Mouse (Mus musculus) embryo, embryonic 10 days (tissue): Measurements from ENCODE around the gene Tmem163.

Experiments
- DNase-seq: peaks from one replicate; pipeline ENCODE4 v3.0.0-alpha.2; 2015; ENCODE audit warnings: low spot score

Gene Tmem163

DNA sequence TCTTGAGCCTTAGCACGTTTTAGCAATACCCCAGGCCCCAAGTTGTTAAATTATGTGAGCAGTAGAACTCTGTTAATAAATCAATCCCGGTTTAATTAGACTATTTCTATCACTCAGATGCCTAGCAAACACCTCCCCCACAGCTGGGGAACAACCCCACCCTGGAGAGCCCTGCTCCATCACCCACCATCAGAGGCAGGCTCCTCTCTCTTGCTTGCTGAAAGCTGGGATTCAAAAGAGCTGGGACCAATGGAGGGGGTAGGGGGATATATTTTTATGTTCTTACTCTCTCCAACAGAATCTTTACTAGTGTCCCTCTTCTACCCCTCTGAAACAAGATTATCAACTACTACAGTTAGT is 122.9 kb downstream of the Tmem163 start:
- no peak for DNase-seq

DNA sequence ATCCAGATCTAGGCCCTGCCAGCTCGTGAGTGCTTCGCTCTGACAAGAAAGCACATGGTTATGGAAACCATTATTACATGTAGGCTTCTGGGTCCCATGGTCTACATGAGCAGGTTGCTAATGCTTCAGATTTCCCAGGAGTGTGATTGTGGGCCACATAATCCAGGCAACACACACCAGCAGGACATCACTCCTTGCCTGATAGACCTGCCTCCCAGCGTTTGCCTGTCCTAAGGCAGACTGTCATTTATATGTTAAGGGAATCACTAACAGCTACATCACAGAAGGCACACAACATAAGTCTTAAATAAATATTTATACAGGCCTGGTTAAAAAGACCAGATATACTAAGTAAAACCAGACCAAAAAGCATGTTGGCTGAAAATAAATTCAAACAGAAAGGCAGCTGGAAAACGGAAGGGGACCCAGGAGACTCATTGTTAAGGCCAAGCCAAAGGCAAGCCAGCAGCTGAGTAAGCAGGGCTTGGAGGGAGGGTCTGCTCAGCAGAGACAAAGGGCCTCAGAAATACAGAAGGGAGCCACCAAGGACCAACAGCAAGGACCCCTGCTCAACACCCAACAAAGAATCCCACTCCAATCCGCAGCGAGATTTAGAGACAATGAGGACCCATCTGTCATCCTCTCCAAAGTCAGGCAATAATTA is 123.4 kb downstream of the Tmem163 start:
- peak; percentile 44 for DNase-seq

DNA sequence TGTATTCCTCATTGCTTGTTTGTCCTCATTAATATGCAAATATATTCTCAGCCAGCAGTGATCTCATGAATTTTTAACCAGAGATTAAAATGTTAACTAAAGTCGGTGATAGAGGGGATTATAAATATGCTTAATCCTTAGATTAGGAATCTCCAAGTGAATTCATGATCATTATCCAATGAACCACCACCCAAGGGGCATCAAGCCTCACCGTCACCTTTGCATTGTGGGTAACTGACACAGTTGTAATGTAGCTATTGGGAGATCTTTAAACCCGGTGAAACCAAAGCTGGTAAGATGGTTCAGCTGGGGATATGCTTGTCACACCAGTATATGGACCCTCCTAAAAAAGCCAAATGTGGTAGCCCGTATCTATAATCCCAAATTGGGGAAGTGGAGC is 131.3 kb downstream of the Tmem163 start:
- no peak for DNase-seq

DNA sequence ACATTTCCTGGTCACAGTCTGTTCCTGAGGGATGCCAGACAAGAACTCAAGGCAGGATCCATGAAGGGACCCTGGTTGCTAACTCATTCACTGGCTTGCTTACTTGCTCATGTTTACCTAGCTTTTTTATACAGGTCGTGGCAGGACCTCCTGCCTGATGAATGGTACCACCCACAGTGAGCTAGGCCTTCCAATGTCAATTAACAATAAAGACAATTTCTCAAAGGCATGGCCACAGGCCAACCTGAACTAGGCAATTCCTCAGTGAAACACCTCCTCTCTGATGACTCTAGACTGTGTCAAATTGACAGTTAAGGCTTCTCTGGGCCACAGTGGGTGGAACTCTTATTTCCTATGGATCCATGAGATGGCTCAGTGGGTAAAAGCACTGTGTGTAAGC is 136.6 kb downstream of the Tmem163 start:
- DNase-seq: no peak

DNA sequence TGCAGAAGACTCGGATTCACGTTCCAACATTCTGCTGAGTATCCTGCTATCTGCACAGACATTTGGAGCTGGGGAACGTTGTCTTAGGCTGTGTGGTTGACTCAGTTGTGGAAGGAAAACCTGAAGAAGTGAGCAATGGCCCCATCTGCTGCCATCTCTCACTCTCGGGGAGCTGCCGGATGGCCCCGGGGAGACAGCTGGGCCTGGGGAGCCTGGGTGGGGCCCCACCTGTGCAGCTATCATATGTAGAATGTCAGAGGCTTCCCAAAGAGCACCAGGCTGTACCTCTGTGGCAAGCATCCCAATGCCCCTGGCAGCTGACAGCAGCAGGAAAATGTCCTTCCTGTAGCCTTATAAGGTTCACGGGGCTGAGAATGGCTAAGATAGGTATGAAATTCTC is 137.4 kb downstream of the Tmem163 start:
- DNase-seq: no peak

DNA sequence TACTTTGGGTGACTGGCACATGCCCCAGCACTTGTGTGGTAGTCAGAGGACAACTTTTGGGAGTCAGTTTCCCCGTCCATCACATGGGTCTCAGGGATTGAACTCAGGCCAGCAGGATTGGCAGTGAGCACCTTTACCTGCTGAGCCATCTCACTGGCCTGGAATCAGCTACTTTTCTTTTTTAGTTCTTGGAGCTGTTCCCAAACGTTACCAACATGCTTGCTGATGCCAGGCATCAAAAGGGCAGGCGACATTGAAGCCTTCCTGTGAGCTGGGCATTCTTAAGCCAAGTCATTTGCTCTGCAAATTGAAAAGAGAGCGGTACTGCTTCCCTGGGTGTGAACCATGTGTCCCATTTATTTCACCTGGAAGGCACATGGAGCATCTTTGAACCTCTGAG is 137.8 kb downstream of the Tmem163 start:
- no peak for DNase-seq

DNA sequence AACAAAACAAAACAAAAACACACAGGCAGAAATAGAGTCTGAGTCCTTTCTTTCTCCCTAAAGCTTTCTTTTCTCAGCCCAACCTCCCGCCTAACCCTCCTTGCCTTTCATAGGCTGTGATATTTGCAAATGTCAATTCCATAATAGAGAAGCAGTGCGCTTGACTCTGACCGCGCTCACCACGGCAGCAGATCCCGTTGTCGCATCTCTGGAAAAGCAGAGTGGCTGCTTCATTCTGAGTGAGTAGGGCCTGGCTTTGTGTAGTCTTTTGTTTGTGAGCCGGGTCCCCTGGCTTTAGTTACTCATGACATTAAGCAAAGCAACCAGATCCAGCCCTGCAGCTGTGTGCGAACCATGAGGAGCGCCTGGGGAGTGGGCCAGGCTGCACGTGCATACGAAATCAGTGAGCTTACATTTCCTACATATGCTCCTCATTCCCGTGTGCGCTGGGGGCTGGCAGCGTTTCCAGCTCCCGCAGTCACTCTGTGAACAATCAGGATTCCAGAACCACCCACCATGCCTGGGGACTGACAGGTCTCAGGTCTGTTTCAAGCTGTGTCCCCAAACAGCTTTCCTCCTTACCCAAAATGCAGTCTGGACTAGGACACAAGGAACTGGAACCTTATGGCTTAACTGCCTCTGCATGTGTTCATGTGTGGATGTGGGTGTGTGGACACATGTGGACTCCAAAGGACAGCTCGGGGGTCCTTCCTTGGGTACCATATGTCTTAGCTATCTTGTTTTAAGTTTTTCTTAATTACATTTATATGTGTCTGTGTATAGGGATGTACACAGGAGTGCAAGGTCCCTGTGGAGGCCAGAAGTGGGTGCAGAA is 141.9 kb downstream of the Tmem163 start:
- peak; percentile 64 for DNase-seq

DNA sequence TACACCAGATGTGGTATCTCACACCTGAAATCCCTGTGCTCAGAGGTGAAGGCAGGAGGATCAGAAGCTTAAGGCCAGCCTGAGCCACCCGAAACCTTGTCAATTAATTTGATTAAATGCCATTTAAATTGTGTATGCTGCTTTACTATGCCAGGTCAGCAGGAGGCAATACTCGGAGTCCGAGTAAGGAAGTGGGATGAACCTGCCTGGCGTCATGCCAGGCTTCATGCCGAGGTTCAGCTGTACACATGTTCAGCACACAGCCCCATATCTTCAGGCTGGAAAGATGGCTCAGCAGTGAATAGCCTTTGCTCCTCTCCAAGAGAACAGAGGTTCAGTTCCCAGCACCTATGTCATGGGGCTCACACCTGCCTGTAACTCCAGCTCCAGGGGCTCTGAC is 142.9 kb downstream of the Tmem163 start:
- DNase-seq: no peak

DNA sequence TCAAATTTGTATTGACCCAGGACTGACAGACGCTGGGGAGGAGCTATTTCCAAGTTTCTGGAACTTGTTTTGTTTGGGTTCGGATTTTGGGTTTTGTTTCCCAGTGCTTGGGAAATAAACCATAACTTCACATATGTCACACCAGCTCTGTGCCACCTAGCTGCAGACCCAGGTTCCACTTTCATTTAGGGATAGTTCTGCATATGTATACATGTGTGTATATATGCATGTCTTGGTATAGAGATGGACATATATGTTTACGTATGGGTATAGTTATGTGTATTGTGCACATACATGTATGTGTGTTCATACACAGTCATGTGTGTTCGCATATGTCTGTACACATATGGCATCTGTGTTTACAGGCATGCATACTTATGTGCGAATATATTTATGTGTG is 147.6 kb downstream of the Tmem163 start:
- no peak for DNase-seq

DNA sequence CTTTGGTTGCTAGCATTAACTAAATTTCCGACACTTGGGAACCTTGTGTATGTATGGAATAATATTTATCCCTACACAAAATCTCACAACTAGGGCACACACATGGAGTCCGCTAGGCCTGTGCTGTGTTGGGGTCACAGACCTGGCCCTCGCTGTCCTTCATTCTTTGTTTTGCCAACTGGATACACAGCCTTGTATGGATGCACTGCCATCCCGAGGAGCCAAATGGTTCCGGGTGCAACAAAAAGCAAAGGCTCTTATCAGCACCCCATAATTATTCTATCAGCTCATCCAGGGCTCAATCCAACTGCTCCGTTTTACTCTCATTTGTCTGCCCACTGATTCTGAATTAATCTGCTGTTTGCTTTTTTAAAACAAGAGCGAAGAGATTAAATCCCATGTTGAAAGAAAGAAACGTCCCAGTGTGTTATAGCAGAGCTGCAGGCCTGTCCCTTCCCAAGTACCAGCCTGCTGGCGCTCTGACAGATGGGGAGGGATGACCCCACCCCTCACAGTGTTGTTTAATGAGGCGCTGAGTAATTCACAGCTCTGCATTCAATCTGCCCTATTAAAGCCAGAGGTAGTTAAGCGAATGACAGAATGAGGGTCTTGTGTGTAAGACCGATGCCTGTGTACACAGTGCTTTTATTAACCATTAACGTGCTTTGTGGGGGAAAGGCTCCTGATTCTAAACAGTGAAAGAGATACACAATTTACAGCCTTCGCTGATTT is 148.3 kb downstream of the Tmem163 start:
- DNase-seq: peak; percentile 49

DNA sequence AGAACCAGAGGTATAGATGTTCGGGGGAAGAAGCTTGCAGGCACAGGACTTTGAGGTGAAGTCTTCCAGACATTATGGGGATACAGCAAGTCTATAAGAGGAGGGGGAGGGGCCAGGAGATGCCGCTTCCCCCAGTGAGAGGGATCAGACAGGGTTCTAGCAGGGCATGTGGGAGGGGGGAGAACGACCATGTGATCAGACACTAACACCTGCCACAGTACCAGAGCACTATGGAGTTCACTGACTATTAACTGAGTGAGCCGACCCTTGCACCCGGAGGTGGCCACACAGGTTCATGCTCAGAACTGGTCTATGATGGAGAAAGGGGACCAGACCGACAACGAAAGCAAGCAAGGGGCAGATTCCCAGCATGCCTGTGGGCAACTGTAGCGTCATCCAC is 156.0 kb downstream of the Tmem163 start:
- DNase-seq: no peak

DNA sequence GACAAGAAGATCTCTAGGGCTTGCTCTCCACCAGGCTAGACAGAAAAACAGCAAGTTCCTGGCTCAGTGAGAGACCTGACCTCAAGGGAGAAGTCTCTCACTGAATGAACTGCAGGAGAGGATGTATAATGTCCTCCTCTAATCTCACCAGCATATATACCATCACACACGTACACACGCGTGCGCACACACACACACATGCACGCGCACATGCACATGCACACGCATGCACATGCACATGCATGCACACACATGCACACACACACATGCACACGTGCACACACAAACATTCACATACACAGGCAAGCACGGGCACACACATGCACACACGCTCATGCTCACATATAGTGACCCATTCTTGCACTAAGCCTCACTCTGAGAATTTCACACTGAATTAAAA is 164.5 kb downstream of the Tmem163 start:
- DNase-seq: no peak

DNA sequence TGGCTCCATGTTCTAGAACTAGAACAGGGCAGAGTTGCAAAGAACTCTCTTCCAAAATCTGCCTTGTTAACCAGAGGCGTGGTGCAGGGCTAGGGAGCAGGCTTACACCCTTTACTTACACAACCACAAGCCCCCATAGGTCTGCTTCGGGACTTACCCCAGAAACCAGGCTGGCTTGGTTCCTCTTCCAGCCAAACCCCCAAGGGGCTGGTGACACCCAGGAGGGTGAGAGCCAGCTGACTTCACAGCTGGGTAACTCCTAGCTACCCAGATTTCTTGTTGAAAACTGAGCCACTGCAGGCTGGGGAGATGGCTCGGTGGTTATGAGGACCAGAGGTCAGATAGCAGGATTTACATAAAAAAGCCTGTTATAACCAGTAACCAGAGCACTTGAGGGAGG is 164.9 kb downstream of the Tmem163 start:
- no peak for DNase-seq

DNA sequence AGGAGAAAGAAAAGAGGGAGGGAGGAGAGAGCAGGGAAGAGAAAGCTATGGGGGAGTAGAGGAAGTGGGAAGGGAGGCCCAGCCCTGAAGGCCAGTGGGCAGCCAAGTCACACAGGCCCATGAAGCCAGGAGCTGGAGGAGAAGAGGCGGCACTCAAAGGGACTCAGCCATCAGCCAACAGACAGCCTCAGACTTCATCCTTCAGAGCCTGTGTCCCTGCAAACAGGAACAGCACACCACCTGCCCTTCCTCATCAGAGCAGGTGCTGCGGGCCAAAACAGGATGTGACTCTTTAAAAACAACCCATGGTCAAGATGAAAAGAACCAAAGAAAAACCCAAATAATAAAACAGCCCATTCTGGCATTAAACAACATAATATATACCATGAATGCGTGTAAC is 165.7 kb downstream of the Tmem163 start:
- no peak for DNase-seq

DNA sequence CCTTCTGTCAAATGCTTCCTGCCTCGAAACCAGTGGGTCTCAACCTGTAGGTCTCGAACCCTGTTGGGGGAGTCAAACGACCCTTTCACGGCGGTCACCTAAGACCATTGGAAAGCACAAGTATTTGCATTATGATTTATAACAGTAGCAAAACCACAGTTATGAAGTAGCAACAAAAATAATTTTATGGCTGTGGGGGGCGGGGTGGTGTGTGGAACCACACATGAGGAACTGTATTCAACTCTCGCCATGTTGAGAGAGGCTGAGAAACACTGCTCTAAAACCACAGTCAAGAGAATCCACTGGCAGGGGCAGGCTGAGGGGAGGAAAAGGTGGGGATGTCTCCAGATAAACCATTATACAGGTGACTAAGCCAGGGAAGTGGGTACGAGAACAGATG is 166.2 kb downstream of the Tmem163 start:
- no peak for DNase-seq

DNA sequence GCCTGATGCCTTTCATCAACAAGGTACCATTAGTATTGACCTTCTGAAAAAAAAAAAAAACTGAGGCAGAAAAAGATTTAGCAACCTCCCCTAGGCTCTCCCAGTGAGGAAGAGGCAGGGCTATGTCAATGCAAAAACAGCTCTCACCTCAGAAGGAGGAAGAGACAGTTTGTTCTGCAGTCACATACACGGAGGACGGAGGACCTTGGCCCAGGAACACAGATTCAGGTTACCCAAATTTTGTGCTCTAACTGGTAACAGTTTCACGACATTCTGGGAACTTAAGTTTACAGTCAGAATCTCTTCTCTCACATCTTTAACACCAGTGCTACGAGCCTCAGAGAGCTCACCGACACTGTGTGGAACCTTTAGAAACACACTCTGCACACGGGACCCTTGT is 166.6 kb downstream of the Tmem163 start:
- DNase-seq: no peak

DNA sequence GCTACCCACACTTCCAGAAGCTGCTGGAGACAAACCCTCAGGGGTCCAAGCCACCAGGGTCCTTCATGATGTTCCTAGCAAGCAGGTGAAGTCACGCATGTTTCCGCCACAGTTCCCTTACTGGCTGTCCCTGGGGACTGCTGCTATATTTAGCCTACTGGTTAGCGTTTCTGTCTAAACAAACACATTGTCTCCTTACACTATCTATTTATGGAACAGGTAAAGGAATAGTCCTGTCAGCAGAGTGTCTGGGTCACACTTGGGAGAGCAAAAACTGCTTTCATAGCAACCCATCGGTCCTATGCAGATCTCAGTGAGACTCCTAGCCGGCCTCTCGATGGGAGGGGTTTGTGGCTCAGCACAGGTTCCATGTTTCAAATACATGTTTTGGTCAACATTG is 168.0 kb downstream of the Tmem163 start:
- DNase-seq: no peak

DNA sequence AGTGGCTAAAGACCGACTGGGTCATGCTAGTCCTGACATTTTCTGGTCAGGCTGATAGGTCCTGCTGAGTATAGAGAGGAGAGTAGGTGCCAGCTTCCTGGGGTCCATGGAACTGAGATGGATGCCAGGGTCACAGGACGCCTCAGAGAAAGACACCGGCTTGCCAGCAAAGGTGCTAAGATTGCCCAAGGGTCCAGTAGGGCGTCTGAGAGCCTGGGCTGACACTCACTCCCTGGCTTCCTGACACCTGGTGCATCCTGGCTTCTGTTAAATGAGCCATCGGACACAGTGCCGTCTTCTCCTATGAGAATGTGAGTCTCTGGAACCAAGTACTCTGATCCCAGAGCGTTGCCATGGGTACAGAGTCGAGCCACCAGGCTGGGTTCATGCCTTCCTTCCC is 170.4 kb downstream of the Tmem163 start:
- DNase-seq: no peak

DNA sequence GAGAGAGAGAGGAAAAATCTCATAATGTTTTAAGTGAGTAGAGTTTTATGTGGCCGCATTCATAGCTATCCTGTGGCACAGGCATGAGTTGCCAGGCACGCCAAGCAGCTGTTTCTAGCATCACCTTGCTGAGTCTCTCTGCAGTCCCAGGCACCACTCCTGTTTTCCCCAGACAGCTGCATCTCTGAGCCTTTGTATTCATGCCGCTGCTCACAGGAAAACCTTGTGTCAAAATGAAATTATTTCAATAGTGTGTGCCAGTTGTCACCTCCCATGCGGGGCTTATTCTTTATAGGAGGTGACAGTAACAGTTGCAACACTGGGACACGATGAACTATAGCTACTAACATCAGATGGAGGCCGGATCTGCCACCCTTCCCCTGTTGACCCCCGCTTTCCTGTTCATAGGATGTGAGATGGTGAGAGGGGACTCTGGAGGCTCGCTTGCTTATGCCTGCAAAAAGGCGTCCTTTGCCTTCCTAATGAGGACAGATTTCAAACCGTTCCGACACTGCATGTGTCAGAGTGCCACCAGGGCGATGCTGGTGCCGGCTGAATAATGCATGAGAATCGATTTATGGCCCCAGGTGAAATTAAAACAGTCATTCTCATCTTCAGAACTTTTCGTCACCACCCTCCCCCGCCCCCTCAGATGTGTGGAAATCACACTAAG is 171.1 kb downstream of the Tmem163 start:
- no peak for DNase-seq

DNA sequence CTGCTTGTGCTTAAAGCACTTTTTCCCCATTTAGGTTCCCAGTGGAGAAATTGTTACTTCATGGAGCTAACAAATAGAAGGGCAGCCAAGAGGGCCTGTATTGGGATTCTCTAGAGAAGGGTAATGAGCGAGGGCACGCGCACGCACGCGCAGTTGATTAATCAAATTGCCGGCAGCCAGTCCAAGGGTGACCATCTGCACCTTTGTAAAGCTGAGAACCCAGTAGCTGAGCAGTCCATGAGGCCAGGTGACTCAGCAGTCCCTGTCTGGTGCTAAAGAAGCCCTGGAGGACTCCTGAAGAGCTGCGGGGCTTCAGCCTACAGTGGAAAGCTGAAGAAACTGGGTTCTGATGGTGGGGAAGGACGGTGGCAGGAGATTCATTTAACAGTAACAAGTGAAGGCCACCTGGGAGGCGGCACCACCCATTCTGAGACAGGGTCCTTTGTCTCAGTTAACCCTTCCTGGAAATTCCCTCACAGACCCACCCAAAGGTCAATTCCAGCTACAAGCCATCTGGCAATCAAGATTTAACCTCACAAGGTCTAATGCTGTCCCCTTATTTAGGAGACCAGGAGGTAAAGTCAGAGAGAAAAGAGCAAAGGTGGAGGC is 172.2 kb downstream of the Tmem163 start:
- DNase-seq: no peak

DNA sequence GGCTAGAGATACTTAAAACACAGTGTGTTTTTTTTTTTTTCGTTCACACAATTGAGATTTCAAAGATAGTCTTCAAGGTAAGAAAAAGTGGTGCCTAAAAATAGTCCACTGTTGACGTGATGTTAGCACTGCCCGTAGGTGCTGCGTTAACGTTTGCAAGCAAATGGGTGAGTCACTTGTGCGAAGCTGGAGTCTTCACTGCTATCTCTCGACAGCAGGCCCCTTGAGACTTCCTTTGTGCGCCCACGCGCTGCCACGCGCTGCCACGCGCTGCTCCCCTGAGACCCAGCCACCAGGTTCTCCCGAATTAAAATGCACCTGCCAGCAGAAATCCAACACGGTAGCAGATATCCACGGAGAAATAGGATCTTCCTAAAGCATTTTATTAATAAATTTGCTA is 178.6 kb downstream of the Tmem163 start:
- no peak for DNase-seq

DNA sequence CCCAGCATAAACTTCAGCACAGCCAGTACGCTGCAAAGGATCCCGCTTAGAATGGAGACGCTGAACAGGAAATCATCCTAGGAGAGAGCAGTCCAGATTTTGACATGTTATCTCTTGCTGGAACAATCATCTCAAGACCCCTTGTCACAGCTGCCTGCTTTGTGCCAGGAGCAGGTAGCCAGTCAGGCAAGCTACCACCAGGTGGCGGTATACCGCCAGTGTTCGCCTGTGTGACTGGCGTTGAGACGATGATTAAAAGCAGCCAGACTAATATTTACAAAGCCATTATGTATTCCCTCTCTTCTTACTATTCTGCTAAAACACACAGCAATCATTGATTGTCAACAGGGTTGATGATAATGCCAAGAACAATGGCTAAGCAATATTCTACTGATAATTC is 179.1 kb downstream of the Tmem163 start:
- peak; percentile 92 for DNase-seq
